Mouse (Mus musculus) hindbrain, embryonic 12.5 days (tissue): ENCODE data around the gene Pgpep1. TPM values are rescaled to one million over a fixed set of nuclear protein-coding genes. Genes with fewer than 3 reads are reported as not detected.

ENCODE experiments used
- ATAC-seq: fragments of 200-750 bp; cut with Nextera tagmentation; 2 replicates; pipeline ENCODE4 v1.8.0; 2017; ENCODE audit warnings: moderate TSS enrichment; ENCODE audit not compliant: low FRiP score
- H3K27ac ChIP-seq: fragments of 300-500 bp; sonication (generic); 2 replicates; pipeline ENCODE4 v1.5.1; 2016; ENCODE audit warnings: mild to moderate bottlenecking
- H3K27me3 ChIP-seq: fragments of 300-500 bp; sonication (generic); 2 replicates; pipeline ENCODE4 v1.6.1; 2016; ENCODE audit warnings: mild to moderate bottlenecking
- H3K36me3 ChIP-seq: fragments of 300-500 bp; sonication (generic); 2 replicates; pipeline ENCODE4 v1.6.1; 2016; ENCODE audit warnings: mild to moderate bottlenecking
- H3K4me1 ChIP-seq: fragments of 300-500 bp; sonication (generic); 2 replicates; pipeline ENCODE4 v1.6.1; 2016
- H3K4me2 ChIP-seq: fragments of 300-500 bp; sonication (generic); replicated peaks from 2 replicates; pipeline ENCODE4 v1.6.1; 2016; ENCODE audit warnings: mild to moderate bottlenecking
- H3K4me3 ChIP-seq: fragments of 300-500 bp; sonication (generic); 2 replicates; pipeline ENCODE4 v1.5.1; 2016; ENCODE audit warnings: mild to moderate bottlenecking
- H3K9ac ChIP-seq: fragments of 300-500 bp; sonication (generic); 2 replicates; pipeline ENCODE4 v1.6.1; 2016; ENCODE audit warnings: mild to moderate bottlenecking, moderate library complexity
- H3K9me3 ChIP-seq: fragments of 300-500 bp; sonication (generic); replicated peaks from 2 replicates; pipeline ENCODE4 v1.6.1; 2016; ENCODE audit warnings: mild to moderate bottlenecking
- WGBS: fragments of 180-500 bp; shearing (Covaris S2); methylation state at CpG from one replicate; pipeline ENCODE4 v1.1.7; 2016; 5-methylcytosine and 5-hydroxymethylcytosine counted together
- polyA plus RNA-seq: library from polyadenylated mRNA; unstranded; fragments of >200 nt; fragmentation: Nextera tagmentation; extraction: Ambion mirVana; gene quantifications from 2 replicates; pipeline ENCODE4 v1.2.1, GENCODE M21; 2016

The Pgpep1 gene
- polyA plus RNA-seq, 1 experiment from 2014 or later: 125 TPM

GRCm38 (mm10) chr8:70655469-70655868 lies 4.7 kb downstream of the Pgpep1 start:
- Histone ChIP-seq H3K4me1 (peaks cover 56% of the 10 kb centered on the region), H3K36me3 (peaks cover 27% of the 10 kb centered on the region), H3K9ac (no peak overlapping the region)

GRCm38 (mm10) chr8:70654121-70654520 lies 6.1 kb downstream of the Pgpep1 start:
- Histone ChIP-seq H3K27me3 (no peaks in the 10 kb centered on the region), H3K27ac (no peak overlapping the region), H3K36me3 (peaks cover 39% of the 10 kb centered on the region), H3K4me3 (no peak overlapping the region), H3K4me2 (no peak overlapping the region), H3K4me1 (peaks cover 62% of the 10 kb centered on the region), H3K9ac (no peak overlapping the region), H3K9me3 (no peaks in the 10 kb centered on the region)
- ATAC-seq: no peak
- 79% methylated on average over 1 of the region's 1 CpGs for whole genome bisulfite sequencing

More at GRCm38 (mm10) chr8:70655469-70655868, 4.7 kb downstream of the Pgpep1 start:
- ATAC-seq: no peak
- WGBS: 14% methylated on average over 2 of the region's 2 CpGs
- Histone ChIP-seq H3K4me2 (peak overlapping the region; percentile 74), H3K27me3 (no peaks in the 10 kb centered on the region), H3K9me3 (no peaks in the 10 kb centered on the region), H3K27ac (peak overlapping the region; percentile 90), H3K4me3 (no peak overlapping the region)

- H3K4me1 ChIP-seq: peaks cover 62% of the 10 kb centered on the region
- H3K9me3 ChIP-seq: no peaks in the 10 kb centered on the region
- no peaks in the 10 kb centered on the region for H3K27me3 ChIP-seq
- H3K4me2 ChIP-seq: no peak overlapping the region
- peak overlapping the region; percentile 52; the same call in 1 of the 2 replicates for H3K27ac ChIP-seq
- peaks cover 41% of the 10 kb centered on the region for H3K36me3 ChIP-seq
- no peak for ATAC-seq
- 58% methylated on average over 2 of the region's 2 CpGs for WGBS
- H3K4me3 ChIP-seq: no peak overlapping the region
- no peak overlapping the region for H3K9ac ChIP-seq
These were observed 7.0 kb downstream of the Pgpep1 start for GRCm38 (mm10) chr8:70653226-70653625.

- Histone ChIP-seq H3K27ac (peak overlapping the region; percentile 77; the same call in 1 of the 2 replicates), H3K4me1 (peaks cover 61% of the 10 kb centered on the region)
These were observed 9.8 kb downstream of the Pgpep1 start for GRCm38 (mm10) chr8:70650351-70650750.

GRCm38 (mm10) chr8:70649324-70649723 lies 10.9 kb downstream of the Pgpep1 start:
- ATAC-seq: peak; percentile 73
- H3K27ac ChIP-seq: peak overlapping the region; percentile 77
- H3K4me3 ChIP-seq: no peak overlapping the region
- peaks cover 53% of the 10 kb centered on the region for H3K4me1 ChIP-seq
- peaks cover 36% of the 10 kb centered on the region for H3K36me3 ChIP-seq
- H3K9ac ChIP-seq: 0 out of 2 replicates have a peak overlapping the region, but pooled peaks have one; percentile 18
- no peak overlapping the region for H3K4me2 ChIP-seq
- no peaks in the 10 kb centered on the region for H3K9me3 ChIP-seq
- 59% methylated on average over 4 of the region's 4 CpGs for WGBS
- H3K27me3 ChIP-seq: no peaks in the 10 kb centered on the region

More at GRCm38 (mm10) chr8:70650351-70650750, 9.8 kb downstream of the Pgpep1 start:
- H3K4me3 ChIP-seq: no peak overlapping the region
- H3K9ac ChIP-seq: no peak overlapping the region
- H3K27me3 ChIP-seq: no peaks in the 10 kb centered on the region
- WGBS: 92% methylated on average over 17 of the region's 17 CpGs
- H3K4me2 ChIP-seq: no peak overlapping the region
- H3K9me3 ChIP-seq: no peaks in the 10 kb centered on the region
- ATAC-seq: no peak
- H3K36me3 ChIP-seq: peaks cover 41% of the 10 kb centered on the region

- Histone ChIP-seq H3K36me3 (peaks cover 36% of the 10 kb centered on the region), H3K9me3 (no peaks in the 10 kb centered on the region), H3K27me3 (no peaks in the 10 kb centered on the region), H3K9ac (no peak overlapping the region), H3K4me1 (peaks cover 53% of the 10 kb centered on the region), H3K4me2 (no peak overlapping the region), H3K27ac (peak overlapping the region; percentile 77), H3K4me3 (no peak overlapping the region)
- 69% methylated on average over 3 of the region's 3 CpGs for WGBS
- no peak for ATAC-seq
These were observed 11.3 kb downstream of the Pgpep1 start for GRCm38 (mm10) chr8:70648921-70649320.

- ATAC-seq: no peak
- H3K4me3 ChIP-seq: no peak overlapping the region
- 38% methylated on average over 1 of the region's 1 CpGs for WGBS
- H3K27me3 ChIP-seq: no peaks in the 10 kb centered on the region
- no peaks in the 10 kb centered on the region for H3K9me3 ChIP-seq
- no peak overlapping the region for H3K4me2 ChIP-seq
- H3K27ac ChIP-seq: 0 out of 2 replicates have a peak overlapping the region, but pooled peaks have one; percentile 75
- H3K36me3 ChIP-seq: peaks cover 36% of the 10 kb centered on the region
- peaks cover 53% of the 10 kb centered on the region for H3K4me1 ChIP-seq
- no peak overlapping the region for H3K9ac ChIP-seq
These were observed 12.1 kb downstream of the Pgpep1 start for GRCm38 (mm10) chr8:70648164-70648442.

GRCm38 (mm10) chr8:70647343-70648163 lies 12.6 kb downstream of the Pgpep1 start:
- Histone ChIP-seq H3K4me3 (no peak overlapping the region), H3K27me3 (no peaks in the 10 kb centered on the region), H3K9me3 (no peaks in the 10 kb centered on the region), H3K36me3 (peaks cover 33% of the 10 kb centered on the region), H3K4me2 (0 out of 2 replicates have a peak overlapping the region, but pooled peaks have one; percentile 15), H3K9ac (peak overlapping the region; percentile 36), H3K27ac (peak overlapping the region; percentile 75), H3K4me1 (peaks cover 51% of the 10 kb centered on the region)
- ATAC-seq: 0 out of 2 replicates have a peak, but pooled peaks have one; percentile 3
- WGBS: 48% methylated on average over 8 of the region's 8 CpGs

GRCm38 (mm10) chr8:70646775-70647174 lies 13.4 kb downstream of the Pgpep1 start:
- no peaks in the 10 kb centered on the region for H3K9me3 ChIP-seq
- no peak overlapping the region for H3K4me2 ChIP-seq
- H3K27ac ChIP-seq: peak overlapping the region; percentile 75; the same call in 1 of the 2 replicates
- peaks cover 48% of the 10 kb centered on the region for H3K4me1 ChIP-seq
- H3K4me3 ChIP-seq: no peak overlapping the region
- no peak for ATAC-seq
- H3K36me3 ChIP-seq: peaks cover 25% of the 10 kb centered on the region
- H3K9ac ChIP-seq: no peak overlapping the region
- H3K27me3 ChIP-seq: no peaks in the 10 kb centered on the region

- 71% methylated on average over 6 of the region's 6 CpGs for WGBS
- Histone ChIP-seq H3K4me3 (no peak overlapping the region), H3K36me3 (peaks cover 22% of the 10 kb centered on the region), H3K9me3 (no peaks in the 10 kb centered on the region), H3K4me1 (peaks cover 48% of the 10 kb centered on the region), H3K27ac (no peak overlapping the region), H3K9ac (no peak overlapping the region), H3K27me3 (no peaks in the 10 kb centered on the region), H3K4me2 (no peak overlapping the region)
- no peak for ATAC-seq
These were observed 13.8 kb downstream of the Pgpep1 start for GRCm38 (mm10) chr8:70646369-70646768.

- Histone ChIP-seq H3K4me2 (no peak overlapping the region), H3K9me3 (no peaks in the 10 kb centered on the region), H3K4me3 (no peak overlapping the region), H3K27ac (no peak overlapping the region), H3K27me3 (no peaks in the 10 kb centered on the region), H3K9ac (no peak overlapping the region), H3K4me1 (peaks cover 48% of the 10 kb centered on the region), H3K36me3 (peaks cover 16% of the 10 kb centered on the region)
- 59% methylated on average over 17 of the region's 17 CpGs for WGBS
- ATAC-seq: no peak
These were observed 14.5 kb downstream of the Pgpep1 start for GRCm38 (mm10) chr8:70645501-70646224.

- no peaks in the 10 kb centered on the region for H3K27me3 ChIP-seq
- peaks cover under 1% of the 10 kb centered on the region; the same call in 1 of the 2 replicates for H3K36me3 ChIP-seq
- WGBS: 84% methylated on average over 2 of the region's 2 CpGs
- H3K9me3 ChIP-seq: no peaks in the 10 kb centered on the region
- H3K4me1 ChIP-seq: peaks cover 34% of the 10 kb centered on the region
- no peak overlapping the region for H3K4me2 ChIP-seq
- H3K27ac ChIP-seq: no peak overlapping the region
- no peak for ATAC-seq
- no peak overlapping the region for H3K4me3 ChIP-seq
- H3K9ac ChIP-seq: no peak overlapping the region
These were observed 16.1 kb downstream of the Pgpep1 start for GRCm38 (mm10) chr8:70644065-70644464.
